In the genomic region with DNA sequence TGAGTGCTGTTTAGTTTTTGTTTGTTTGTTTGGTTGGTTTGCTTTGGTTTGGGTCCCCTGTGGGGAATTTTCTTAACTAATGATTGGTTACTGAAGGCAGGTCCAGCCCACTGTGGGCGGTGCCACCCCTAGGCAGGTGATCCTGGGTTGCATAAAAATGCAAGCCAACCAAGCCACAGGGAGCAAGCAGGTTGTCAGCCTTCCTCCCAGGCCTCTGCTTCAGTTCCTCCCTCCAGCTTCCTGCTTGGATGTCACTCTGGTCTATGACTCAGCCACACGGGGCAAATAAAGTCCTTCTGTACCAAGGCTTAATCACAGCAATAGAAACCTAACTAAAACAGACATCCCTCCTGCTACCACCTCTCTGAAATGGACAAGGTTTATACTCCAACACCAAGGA, we compare ENCODE assay signal across 30 mouse cellular contexts. TPM values are rescaled to one million over a fixed set of nuclear protein-coding genes. Genes with fewer than 3 reads are reported as not detected.
DNase-seq lines count a peak whose midpoint lies in the region; ATAC-seq and TF ChIP-seq lines count a peak whose summit lies in the region.
"Had no signal": no experiment of that assay in that cellular context is flagged by ENCODE, and none has a peak within 500 bp of the region (broad histone marks: within the 10 kb centered on the region; RNA-seq: fewer than 3 reads in every experiment).

No protein-coding gene starts in this region.

- H3K36me3 ChIP-seq in intestine, embryonic 15.5 days: no peaks in the 10 kb centered on the region
- H3K36me3 ChIP-seq in intestine, postnatal 0 days (ENCODE audit: control insufficient read depth, insufficient read depth): no peaks in the 10 kb centered on the region
- H3K36me3 ChIP-seq in ES-E14 (ENCODE audit: control insufficient read depth, insufficient read depth, low read length, poor library complexity, severe bottlenecking): no peaks in the 10 kb centered on the region
- H3K36me3 ChIP-seq: forebrain, embryonic 10.5 days; G1E; hindbrain, embryonic 10.5 days; limb, embryonic 12.5 days had no signal

- no peak overlapping the region for H3K9ac ChIP-seq in intestine, embryonic 15.5 days
- H3K9ac ChIP-seq in intestine, postnatal 0 days (ENCODE audit: low read depth, low read length): no peak overlapping the region
- H3K9ac ChIP-seq in ES-E14 (ENCODE audit: insufficient read depth, low read depth, low read length, poor library complexity, severe bottlenecking): no peak overlapping the region
- H3K9ac ChIP-seq: limb, embryonic 12.5 days; liver, postnatal 0 days had no signal

- H3K4me3 ChIP-seq in intestine, embryonic 15.5 days (replicated peaks): no peak overlapping the region
- no peak overlapping the region for H3K4me3 ChIP-seq in intestine, postnatal 0 days (ENCODE audit: low read depth, low read length)
- H3K4me3 ChIP-seq in ES-E14 (ENCODE audit: insufficient read depth in 1 of 2, low read depth in 1 of 2, low read length in 2 of 2, poor library complexity in 1 of 2, severe bottlenecking in 1 of 2): no peak overlapping the region
- H3K4me3 ChIP-seq in left cerebral cortex, adult 2 months: no peak overlapping the region
- H3K4me3 ChIP-seq: forebrain, embryonic 10.5 days; hindbrain, embryonic 10.5 days; limb, embryonic 12.5 days had no signal

- no peak for TF ChIP-seq CTCF in intestine, postnatal 0 days (IDR thresholded peaks at IDR 0.05; ENCODE audit: low read depth)
- no peak for TF ChIP-seq CTCF in left cerebral cortex, adult 2 months (IDR thresholded peaks at IDR 0.05)

- no peaks in the 10 kb centered on the region for H3K27me3 ChIP-seq in intestine, embryonic 15.5 days (replicated peaks)
- no peaks in the 10 kb centered on the region for H3K27me3 ChIP-seq in intestine, postnatal 0 days (replicated peaks; ENCODE audit: control insufficient read depth, insufficient read depth, low read length)

- intact Hi-C loops in left cerebral cortex, adult 2 months (cut with DNase I): no loop called here

- no peaks in the 10 kb centered on the region for H3K9me3 ChIP-seq in intestine, embryonic 15.5 days
- no peaks in the 10 kb centered on the region for H3K9me3 ChIP-seq in intestine, postnatal 0 days (ENCODE audit: control insufficient read depth)
- H3K9me3 ChIP-seq in ES-E14 (ENCODE audit: control insufficient read depth, insufficient read depth, low read depth, low read length): no peaks in the 10 kb centered on the region
- H3K9me3 ChIP-seq: forebrain, embryonic 10.5 days; hindbrain, embryonic 10.5 days; limb, embryonic 12.5 days had no signal

- DNase-seq in ES-E14 (ENCODE audit: low read depth, low spot score): peak; percentile 43
- no peak for DNase-seq in left cerebral cortex, adult 2 months (ENCODE audit: extremely low spot score in 1 of 2, low spot score in 2 of 2)
- no peak for DNase-seq in embryo, embryonic 11 days
- no peak for DNase-seq in urinary bladder, adult 18-20 months (ENCODE audit: low spot score in 2 of 2)
- DNase-seq: cerebellum, adult 9-10 months; gastrocnemius, postnatal 10 days; heart, adult 11 months; heart, postnatal 10 days; kidney, adult 18-20 months; layer of hippocampus, postnatal 36 days; liver, postnatal 0 days; thymus, adult 18-20 months; thymus, postnatal 4 days had no signal

- 57% methylated on average over 2 of the region's 2 CpGs for WGBS in intestine, embryonic 15.5 days
- 37% methylated on average over 2 of the region's 2 CpGs for WGBS in intestine, postnatal 0 days

- H3K4me1 ChIP-seq in intestine, embryonic 15.5 days (replicated peaks): peaks cover 4% of the 10 kb centered on the region; the same call in 1 of the 2 replicates
- H3K4me1 ChIP-seq in intestine, postnatal 0 days (replicated peaks; ENCODE audit: control insufficient read depth, insufficient read depth, low read length): no peaks in the 10 kb centered on the region
- H3K4me1 ChIP-seq in ES-E14 (ENCODE audit: control insufficient read depth in 2 of 2, insufficient read depth in 2 of 2, low read length in 2 of 2, poor library complexity in 1 of 2): peaks cover 4 to 12% of the 10 kb centered on the region in 2 experiments; a peak in 2 of 4 replicates
- H3K4me1 ChIP-seq: forebrain, embryonic 10.5 days; hindbrain, embryonic 10.5 days had no signal

- H3K4me2 ChIP-seq in intestine, embryonic 15.5 days (replicated peaks): no peak overlapping the region
- no peak overlapping the region for H3K4me2 ChIP-seq in intestine, postnatal 0 days (replicated peaks; ENCODE audit: low read depth)
- H3K4me2 ChIP-seq: heart, embryonic 11.5 days; limb, embryonic 12.5 days; liver, embryonic 11.5 days; midbrain, embryonic 11.5 days had no signal

- in situ Hi-C loops in ES-E14 (cut with MboI; ENCODE audit: low sequenced_read_pairs in 2 of 2, unreplicated experiment in 2 of 2): no loop called here

- H3K27ac ChIP-seq in intestine, embryonic 15.5 days: no peak overlapping the region
- no peak overlapping the region for H3K27ac ChIP-seq in intestine, postnatal 0 days (ENCODE audit: low read depth, low read length)
- H3K27ac ChIP-seq in ES-E14 (ENCODE audit: insufficient read depth, low read depth, low read length, poor library complexity, severe bottlenecking): no peak overlapping the region
- H3K27ac ChIP-seq in left cerebral cortex, adult 2 months: no peak overlapping the region
- H3K27ac ChIP-seq: forebrain, embryonic 10.5 days; hindbrain, embryonic 10.5 days; hindbrain, postnatal 0 days; kidney, postnatal 0 days; limb, embryonic 12.5 days; macrophage had no signal

- peak; percentile 39; the same call in 1 of the 2 replicates for ATAC-seq in intestine, embryonic 15.5 days
- ATAC-seq in intestine, postnatal 0 days: no peak
- ATAC-seq in granulocyte monocyte progenitor cell, adult 5-6 weeks (replicated peaks; ENCODE audit: poor library complexity, severe bottlenecking): peak; percentile 72
- ATAC-seq: forebrain, embryonic 16.5 days; hindbrain, postnatal 0 days; liver, postnatal 0 days; lung, postnatal 0 days; Patski had no signal

TF ChIP-seq in ES-E14, 5 proteins besides CTCF, POLR2A, EP300 and RAD21:
- TF ChIP-seq MAFK (IDR thresholded peaks at IDR 0.05; ENCODE audit: insufficient read depth, low read depth, low read length) (no peak), HCFC1 (IDR thresholded peaks at IDR 0.05; ENCODE audit: borderline replicate concordance, insufficient read depth, low read length) (no peak), ZC3H11A (IDR thresholded peaks at IDR 0.05; ENCODE audit: borderline replicate concordance, low read depth, low read length) (no peak), CHD2 (IDR thresholded peaks at IDR 0.05; ENCODE audit: low read depth, low read length) (no peak), ZNF384 (IDR thresholded peaks at IDR 0.05; ENCODE audit: low read depth, low read length) (no peak)

RNA-seq across cellular contexts. Expression of gene Tbx3, which starts 35.6 kb away (rescaled TPM):
- 38.6 and 44.9 TPM in 2 replicates for polyA plus RNA-seq in intestine, embryonic 15.5 days (2015; fragmentation: Nextera tagmentation; extraction: Ambion mirVana)
- 30.6 and 42.6 TPM in 2 replicates for polyA plus RNA-seq in intestine, postnatal 0 days (2015; fragmentation: Nextera tagmentation; extraction: Ambion mirVana)
- 30.5 and 47.9 TPM in 2 replicates for total RNA-seq in ES-E14 (2012; rRNA removed)
- total RNA-seq in granulocyte monocyte progenitor cell, adult 5-6 weeks (2014; fragmentation: Nextera tagmentation): not detected in 2 replicates
- total RNA-seq in granulocyte monocyte progenitor cell, adult 5-6 weeks (2017): not detected in 2 replicates
- 1 to 10 TPM; 3.1 to 5.5 TPM for total RNA-seq in left cerebral cortex, adult 2 months (2021)
- total RNA-seq: neutrophil, adult 5-6 weeks had no signal
- polyA plus RNA-seq: G1E, macrophage, Patski had no signal

Comparison
In these comparisons a context has a peak if more than half of its experiments do, and no peak if none do; other contexts are left out.
1. RNA of gene Tbx3, which starts 35.6 kb away (total RNA-seq): 30.5 to 47.9 TPM in ES-E14 and 3.1 to 5.5 TPM in left cerebral cortex, adult 2 months; not detected in granulocyte monocyte progenitor cell, adult 5-6 weeks; every median in the first group is over 4 times any median in the second.